Mouse (Mus musculus) intestine, postnatal 0 days (tissue): ENCODE measurements around the gene 1700012B09Rik. TPM values are rescaled to one million over a fixed set of nuclear protein-coding genes. Genes with fewer than 3 reads are reported as not detected.

ENCODE experiments used
- ATAC-seq: fragments of 200-750 bp; cut with Nextera tagmentation; 2 replicates; pipeline ENCODE4 v1.8.0; 2017; ENCODE audit warnings: mild to moderate bottlenecking, moderate TSS enrichment, moderate library complexity
- H3K27ac ChIP-seq: fragments of 300-500 bp; sonication (generic); 2 replicates; pipeline ENCODE4 v1.5.1; 2014; ENCODE audit warnings: mild to moderate bottlenecking, low read depth, low read length, moderate library complexity
- H3K27me3 ChIP-seq: fragments of 300-500 bp; sonication (generic); replicated peaks from 2 replicates; pipeline ENCODE4 v1.6.1; 2014; ENCODE audit warnings: low read length, mixed read lengths; ENCODE audit not compliant: control insufficient read depth, insufficient read depth
- H3K36me3 ChIP-seq: fragments of 300-500 bp; sonication (generic); 2 replicates; pipeline ENCODE4 v1.6.1; 2014; ENCODE audit warnings: mild to moderate bottlenecking, moderate library complexity; ENCODE audit not compliant: control insufficient read depth, insufficient read depth
- H3K4me1 ChIP-seq: fragments of 300-500 bp; sonication (generic); replicated peaks from 2 replicates; pipeline ENCODE4 v1.6.1; 2014; ENCODE audit warnings: antibody characterized with exemption, low read length, mixed read lengths; ENCODE audit not compliant: control insufficient read depth, insufficient read depth
- H3K4me2 ChIP-seq: fragments of 300-500 bp; sonication (generic); replicated peaks from 2 replicates; pipeline ENCODE4 v1.6.1; 2014; ENCODE audit warnings: low read depth, mild to moderate bottlenecking, moderate library complexity
- H3K4me3 ChIP-seq: fragments of 300-500 bp; sonication (generic); 2 replicates; pipeline ENCODE4 v1.5.1; 2014; ENCODE audit warnings: low read depth, low read length
- H3K9ac ChIP-seq: fragments of 300-500 bp; sonication (generic); 2 replicates; pipeline ENCODE4 v1.6.1; 2014; ENCODE audit warnings: mild to moderate bottlenecking, low read depth, low read length
- H3K9me3 ChIP-seq: fragments of 300-500 bp; sonication (generic); 2 replicates; pipeline ENCODE4 v1.6.1; 2016; ENCODE audit warnings: mixed run types; ENCODE audit not compliant: control insufficient read depth
- CTCF ChIP-seq: sonication (generic); IDR thresholded peaks from 2 replicates; pipeline ENCODE4 v1.5.1; 2016; ENCODE audit warnings: low read depth, mild to moderate bottlenecking, control low read depth, antibody characterized with exemption, moderate library complexity
- WGBS: fragments of 180-500 bp; shearing (Covaris S2); extraction: QIAGEN DNeasy Blood & Tissue Kit; methylation state at CpG from one replicate; pipeline ENCODE4 v1.1.7; 2014; 5-methylcytosine and 5-hydroxymethylcytosine counted together
- polyA plus RNA-seq: library from polyadenylated mRNA; unstranded; fragments of >200 nt; fragmentation: Nextera tagmentation; extraction: Ambion mirVana; gene quantifications from 2 replicates; pipeline ENCODE4 v1.2.1, GENCODE M21; 2015

1700012B09Rik gene
- polyA plus RNA-seq, 1 experiment from 2014 or later: not detected

- Histone ChIP-seq H3K4me3 (no peak overlapping the region), H3K4me1 (no peaks in the 10 kb centered on the region), H3K4me2 (no peak overlapping the region), H3K9me3 (no peaks in the 10 kb centered on the region), H3K9ac (no peak overlapping the region), H3K27ac (no peak overlapping the region), H3K27me3 (no peaks in the 10 kb centered on the region), H3K36me3 (no peaks in the 10 kb centered on the region)
- no peak for ATAC-seq
- 83% methylated on average over 5 of the region's 5 CpGs for WGBS
- TF ChIP-seq CTCF: no peak
Measured at GRCm38 (mm10) chr9:14721610-14722009, 49.2 kb downstream of the 1700012B09Rik start.

GRCm38 (mm10) chr9:14720384-14720783, 50.4 kb downstream of the 1700012B09Rik start:
- no peak for TF ChIP-seq CTCF
- WGBS: 36% methylated on average over 2 of the region's 2 CpGs
- Histone ChIP-seq H3K27me3 (no peaks in the 10 kb centered on the region), H3K36me3 (no peaks in the 10 kb centered on the region), H3K4me3 (no peak overlapping the region), H3K4me2 (no peak overlapping the region), H3K9ac (no peak overlapping the region), H3K9me3 (no peaks in the 10 kb centered on the region), H3K27ac (no peak overlapping the region), H3K4me1 (no peaks in the 10 kb centered on the region)
- ATAC-seq: 0 out of 2 replicates have a peak, but pooled peaks have one; percentile 41

GRCm38 (mm10) chr9:14718332-14718691, 52.5 kb downstream of the 1700012B09Rik start:
- ATAC-seq: no peak
- no peaks in the 10 kb centered on the region for H3K9me3 ChIP-seq
- H3K4me2 ChIP-seq: peak overlapping the region; percentile 37; the same call in 1 of the 2 replicates
- H3K27ac ChIP-seq: peak overlapping the region; percentile 41; the same call in 1 of the 2 replicates
- no peak overlapping the region for H3K4me3 ChIP-seq
- no peaks in the 10 kb centered on the region for H3K4me1 ChIP-seq
- no peaks in the 10 kb centered on the region for H3K27me3 ChIP-seq
- no peaks in the 10 kb centered on the region for H3K36me3 ChIP-seq
- no peak overlapping the region for H3K9ac ChIP-seq
- no peak for TF ChIP-seq CTCF

- WGBS: 52% methylated on average over 14 of the region's 14 CpGs
- Histone ChIP-seq H3K9me3 (no peaks in the 10 kb centered on the region), H3K27ac (peak overlapping the region; percentile 41; the same call in 1 of the 2 replicates), H3K27me3 (no peaks in the 10 kb centered on the region), H3K4me3 (no peak overlapping the region), H3K4me2 (peak overlapping the region; percentile 37; the same call in 1 of the 2 replicates), H3K9ac (no peak overlapping the region), H3K4me1 (no peaks in the 10 kb centered on the region), H3K36me3 (no peaks in the 10 kb centered on the region)
- no peak for TF ChIP-seq CTCF
- ATAC-seq: no peak
Measured at GRCm38 (mm10) chr9:14717689-14718331, 53.0 kb downstream of the 1700012B09Rik start.

- H3K4me1 ChIP-seq: no peaks in the 10 kb centered on the region
- H3K4me2 ChIP-seq: no peak overlapping the region
- no peak for ATAC-seq
- no peak overlapping the region for H3K9ac ChIP-seq
- no peak overlapping the region for H3K4me3 ChIP-seq
- TF ChIP-seq CTCF: no peak
- H3K27me3 ChIP-seq: no peaks in the 10 kb centered on the region
- WGBS: 88% methylated on average over 15 of the region's 15 CpGs
- H3K9me3 ChIP-seq: no peaks in the 10 kb centered on the region
- no peak overlapping the region for H3K27ac ChIP-seq
- no peaks in the 10 kb centered on the region for H3K36me3 ChIP-seq
Measured at GRCm38 (mm10) chr9:14715258-14715657, 55.6 kb downstream of the 1700012B09Rik start.

- ATAC-seq: no peak
- Histone ChIP-seq H3K9ac (no peak overlapping the region), H3K4me3 (no peak overlapping the region), H3K9me3 (no peaks in the 10 kb centered on the region), H3K27ac (no peak overlapping the region), H3K4me2 (no peak overlapping the region), H3K4me1 (no peaks in the 10 kb centered on the region), H3K36me3 (no peaks in the 10 kb centered on the region), H3K27me3 (no peaks in the 10 kb centered on the region)
- no peak for TF ChIP-seq CTCF
- 91% methylated on average over 3 of the region's 3 CpGs for WGBS
Measured at GRCm38 (mm10) chr9:14710910-14711309, 59.9 kb downstream of the 1700012B09Rik start.

Other genes with a start within 250 kb of the 1700012B09Rik start
- gene Amotl1, start 126.0 kb downstream of the 1700012B09Rik start, polyA plus RNA-seq: 3.2 and 3.6 TPM in 2 replicates
- gene Piwil4, start 30.3 kb downstream of the 1700012B09Rik start, polyA plus RNA-seq: 0.17 and 0.18 TPM in 2 replicates
- gene Fut4, start 18.6 kb downstream of the 1700012B09Rik start, polyA plus RNA-seq: 2.3 and 2.6 TPM in 2 replicates
- gene Mre11a, start 13.6 kb upstream of the 1700012B09Rik start, polyA plus RNA-seq: 5.8 and 8.1 TPM in 2 replicates
- gene Ankrd49, start 13.8 kb upstream of the 1700012B09Rik start, polyA plus RNA-seq: 24.6 and 27.1 TPM in 2 replicates
- 0.22 and 0.35 TPM in 2 replicates for gene Gpr83, start 89.2 kb upstream of the 1700012B09Rik start, polyA plus RNA-seq
- gene Izumo1r, start 132.9 kb upstream of the 1700012B09Rik start, polyA plus RNA-seq: not detected in 2 replicates